Mouse (Mus musculus) liver, embryonic 16.5 days (tissue): ENCODE measurements around the gene Cog1. TPM values are rescaled to one million over a fixed set of nuclear protein-coding genes. Genes with fewer than 3 reads are reported as not detected.
A peak's percentile ranks its signal among the peaks of the same experiment; 100 is the strongest.

Experiments used
- ATAC-seq: fragments of 200-750 bp; cut with Nextera tagmentation; 2 replicates; pipeline ENCODE4 v1.8.0; 2017; ENCODE audit warnings: low read depth, mild to moderate bottlenecking, moderate number of reproducible peaks, moderate library complexity
- H3K27ac ChIP-seq: fragments of 300-500 bp; sonication (generic); 2 replicates; pipeline ENCODE4 v1.5.1; 2014; ENCODE audit warnings: mild to moderate bottlenecking, low read length
- H3K27me3 ChIP-seq: fragments of 300-500 bp; sonication (generic); 2 replicates; pipeline ENCODE4 v1.6.1; 2014; ENCODE audit warnings: low read depth, low read length, mixed read lengths; ENCODE audit not compliant: control insufficient read depth, insufficient read depth
- H3K36me3 ChIP-seq: fragments of 300-500 bp; sonication (generic); 2 replicates; pipeline ENCODE4 v1.6.1; 2014; ENCODE audit warnings: mild to moderate bottlenecking; ENCODE audit not compliant: control insufficient read depth, insufficient read depth
- H3K4me1 ChIP-seq: fragments of 300-500 bp; sonication (generic); 2 replicates; pipeline ENCODE4 v1.6.1; 2014; ENCODE audit warnings: low read depth, low read length, mixed read lengths; ENCODE audit not compliant: control insufficient read depth
- H3K4me2 ChIP-seq: fragments of 300-500 bp; sonication (generic); 2 replicates; pipeline ENCODE4 v1.6.1; 2014; ENCODE audit warnings: low read depth, low read length, mixed read lengths
- H3K4me3 ChIP-seq: fragments of 300-500 bp; sonication (generic); 2 replicates; pipeline ENCODE4 v1.5.1; 2014; ENCODE audit warnings: low read depth, mild to moderate bottlenecking, low read length
- H3K9ac ChIP-seq: fragments of 300-500 bp; sonication (generic); 2 replicates; pipeline ENCODE4 v1.6.1; 2014; ENCODE audit warnings: low read depth, low read length
- H3K9me3 ChIP-seq: fragments of 300-500 bp; sonication (generic); replicated peaks from 2 replicates; pipeline ENCODE4 v1.6.1; 2016; ENCODE audit warnings: low read length; ENCODE audit not compliant: control insufficient read depth
- WGBS: fragments of 180-500 bp; shearing (Covaris S2); extraction: QIAGEN DNeasy Blood & Tissue Kit; methylation state at CpG from one replicate; pipeline ENCODE4 v1.1.7; 2014; ENCODE audit not compliant: insufficient replicate concordance; 5-methylcytosine and 5-hydroxymethylcytosine counted together
- polyA plus RNA-seq: library from polyadenylated mRNA; unstranded; fragments of >200 nt; fragmentation: Nextera tagmentation; extraction: Ambion mirVana; gene quantifications from 2 replicates; pipeline ENCODE4 v1.2.1, GENCODE M21; 2015

Cog1 gene
- polyA plus RNA-seq, 1 experiment from 2014 or later = 11.0 TPM

- peak overlapping the region; percentile 99 for H3K9ac ChIP-seq
- peaks cover 18% of the 10 kb centered on the region for H3K36me3 ChIP-seq
- peak overlapping the region; percentile 64 for H3K4me2 ChIP-seq
- WGBS = 34% methylated on average over 2 of the region's 2 CpGs
- H3K9me3 ChIP-seq = no peaks in the 10 kb centered on the region
- peak overlapping the region; percentile 98 for H3K4me3 ChIP-seq
- H3K27ac ChIP-seq = peak overlapping the region; percentile 99
- peak; percentile 59 for ATAC-seq
- H3K27me3 ChIP-seq = no peaks in the 10 kb centered on the region
- H3K4me1 ChIP-seq = peaks cover 47% of the 10 kb centered on the region
Measured at GRCm38 (mm10) chr11:113680954-113681353, 32.0 kb downstream of the Cog1 start.

- Histone ChIP-seq H3K4me3 (peak overlapping the region; percentile 98), H3K9ac (peak overlapping the region; percentile 99), H3K4me2 (peak overlapping the region; percentile 64), H3K36me3 (peaks cover 8% of the 10 kb centered on the region), H3K9me3 (no peaks in the 10 kb centered on the region), H3K4me1 (peaks cover 47% of the 10 kb centered on the region), H3K27me3 (no peaks in the 10 kb centered on the region), H3K27ac (peak overlapping the region; percentile 99)
- no peak for ATAC-seq
Measured at GRCm38 (mm10) chr11:113681979-113682378, 33.0 kb downstream of the Cog1 start.

DNA sequence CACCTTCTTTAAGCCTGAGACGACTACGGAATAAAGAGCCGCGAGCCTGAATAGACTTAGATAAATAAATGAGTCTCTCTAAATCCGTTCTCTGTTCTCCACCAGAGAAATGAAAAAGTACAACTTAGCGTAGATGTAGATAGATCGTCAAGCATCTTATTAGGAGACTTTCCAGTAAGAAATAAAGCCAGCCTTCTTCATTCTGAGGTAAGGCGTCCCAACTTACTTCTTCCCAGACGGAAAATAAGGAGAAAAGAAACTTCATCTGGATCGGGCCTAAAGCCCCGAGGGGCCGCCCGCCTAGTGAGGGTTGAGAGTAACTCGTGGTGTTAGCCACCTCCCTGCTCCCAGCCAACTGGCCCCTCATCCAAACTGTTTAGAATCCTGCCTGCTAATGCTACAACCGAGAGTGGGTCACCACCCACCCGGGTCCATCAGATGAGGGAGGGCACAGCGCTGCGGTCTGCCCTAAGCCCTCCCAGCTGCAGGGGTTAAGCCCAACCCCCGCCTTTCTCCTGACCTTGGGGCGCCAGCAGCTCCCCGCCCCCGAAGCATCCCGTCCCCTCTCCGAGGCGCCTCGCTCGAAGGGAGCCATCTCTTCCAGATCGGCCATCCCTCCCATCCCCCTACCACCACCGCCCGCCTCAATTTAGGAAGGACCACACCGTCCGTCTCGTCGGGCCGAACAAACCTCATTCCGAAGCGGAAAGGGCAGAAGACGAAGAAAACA, 34.1 kb downstream of the Cog1 start:
- Histone ChIP-seq H3K27me3 (no peaks in the 10 kb centered on the region), H3K4me3 (peak overlapping the region; percentile 98), H3K4me1 (peaks cover 47% of the 10 kb centered on the region), H3K9me3 (no peaks in the 10 kb centered on the region), H3K4me2 (peak overlapping the region; percentile 64), H3K36me3 (peaks cover under 1% of the 10 kb centered on the region; the same call in 1 of the 2 replicates), H3K9ac (peak overlapping the region; percentile 99), H3K27ac (peak overlapping the region; percentile 99)
- WGBS = 5% methylated on average over 38 of the region's 38 CpGs
- peak; percentile 72 for ATAC-seq

- Histone ChIP-seq H3K4me2 (peak overlapping the region; percentile 64), H3K36me3 (peaks cover 5% of the 10 kb centered on the region; the same call in 1 of the 2 replicates), H3K27ac (peak overlapping the region; percentile 99), H3K4me1 (peaks cover 43% of the 10 kb centered on the region), H3K4me3 (peak overlapping the region; percentile 98), H3K9me3 (no peaks in the 10 kb centered on the region), H3K9ac (peak overlapping the region; percentile 99), H3K27me3 (no peaks in the 10 kb centered on the region)
- ATAC-seq = no peak
- WGBS = under 1% methylated on average over 37 of the region's 38 CpGs
Measured at GRCm38 (mm10) chr11:113683627-113683956, 34.6 kb downstream of the Cog1 start.

- H3K27me3 ChIP-seq = no peaks in the 10 kb centered on the region
- no peaks in the 10 kb centered on the region for H3K9me3 ChIP-seq
- ATAC-seq = peak; percentile 82
- WGBS = under 1% methylated on average over 73 of the region's 73 CpGs
- peak within 1 kb of the TSS; percentile 98 for H3K4me3 ChIP-seq
- H3K4me2 ChIP-seq = peak within 1 kb of the TSS; percentile 64
- peaks cover 7% of the 10 kb centered on the region; the same call in 1 of the 2 replicates for H3K36me3 ChIP-seq
- peak within 1 kb of the TSS; percentile 99 for H3K9ac ChIP-seq
- peak within 1 kb of the TSS; percentile 99 for H3K27ac ChIP-seq
- peaks cover 40% of the 10 kb centered on the region for H3K4me1 ChIP-seq
Measured at GRCm38 (mm10) chr11:113683957-113684706, 35.2 kb downstream of the Cog1 start, which contains the start of the genes Fam104a and D11Wsu47e. Gene Fam104a, minus strand, starts transcription at chr11:113684155. Gene D11Wsu47e, plus strand, starts transcription at chr11:113684412.

GRCm38 (mm10) chr11:113684707-113685426, 35.9 kb downstream of the Cog1 start:
- ATAC-seq = no peak
- H3K4me1 ChIP-seq = peaks cover 34% of the 10 kb centered on the region
- WGBS = 38% methylated on average over 25 of the region's 25 CpGs
- H3K36me3 ChIP-seq = peaks cover 7% of the 10 kb centered on the region; the same call in 1 of the 2 replicates
- peak overlapping the region; percentile 99 for H3K27ac ChIP-seq
- H3K4me3 ChIP-seq = peak overlapping the region; percentile 98
- H3K27me3 ChIP-seq = no peaks in the 10 kb centered on the region
- no peaks in the 10 kb centered on the region for H3K9me3 ChIP-seq
- peak overlapping the region; percentile 99 for H3K9ac ChIP-seq
- H3K4me2 ChIP-seq = peak overlapping the region; percentile 64

- no peak for ATAC-seq
- WGBS = 87% methylated on average over 2 of the region's 2 CpGs
- Histone ChIP-seq H3K9ac (no peak overlapping the region), H3K4me2 (no peak overlapping the region), H3K4me3 (no peak overlapping the region), H3K4me1 (peaks cover 15% of the 10 kb centered on the region), H3K9me3 (no peaks in the 10 kb centered on the region), H3K36me3 (peaks cover 7% of the 10 kb centered on the region), H3K27me3 (no peaks in the 10 kb centered on the region), H3K27ac (no peak overlapping the region)
Measured at GRCm38 (mm10) chr11:113687031-113687430, 38.1 kb downstream of the Cog1 start.

DNA sequence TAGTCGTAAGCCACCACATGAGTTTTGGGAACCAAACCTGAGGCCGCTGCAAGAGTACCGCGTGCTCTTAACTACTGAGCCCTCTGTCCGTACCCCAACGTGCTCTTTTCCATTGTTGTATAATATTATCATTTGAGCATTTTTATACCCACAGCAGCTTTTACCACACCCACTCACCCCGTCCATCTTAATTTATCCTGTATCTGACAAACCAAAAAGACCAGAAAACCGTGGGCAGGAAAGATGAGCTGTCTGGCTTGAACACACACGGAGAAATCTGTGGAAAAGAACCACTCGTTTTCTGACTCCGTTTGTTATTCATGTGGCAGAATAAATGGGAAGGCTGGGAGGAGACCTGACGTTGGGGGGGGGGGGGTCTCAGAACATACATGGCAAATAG, 41.5 kb downstream of the Cog1 start:
- no peak overlapping the region for H3K27ac ChIP-seq
- no peak overlapping the region for H3K4me2 ChIP-seq
- H3K4me1 ChIP-seq = peaks cover 3% of the 10 kb centered on the region
- H3K27me3 ChIP-seq = no peaks in the 10 kb centered on the region
- WGBS = 81% methylated on average over 12 of the region's 12 CpGs
- H3K9me3 ChIP-seq = no peaks in the 10 kb centered on the region
- H3K4me3 ChIP-seq = no peak overlapping the region
- H3K9ac ChIP-seq = no peak overlapping the region
- ATAC-seq = no peak
- peaks cover 10% of the 10 kb centered on the region for H3K36me3 ChIP-seq
